Mouse (Mus musculus) liver, adult 2 months (tissue): ENCODE measurements around the gene Srpk1.

Experiments
- CTCF ChIP-seq: fragments of 200-500 bp; IDR thresholded peaks from 2 replicates; pipeline ENCODE4 v1.5.1; 2011; ENCODE audit warnings: low read depth, low read length, control low read depth
- POLR2A ChIP-seq: fragments of 200-500 bp; IDR thresholded peaks from 2 replicates; pipeline ENCODE4 v1.6.1; 2011; ENCODE audit warnings: low read length, control low read depth; ENCODE audit not compliant: insufficient read depth; ENCODE audit errors: extremely low read depth

- TF ChIP-seq POLR2A (no peak), CTCF (no peak)
These were observed 37.1 kb upstream of the Srpk1 start for GRCm38 (mm10) chr17:28659564-28659963.
